Mouse (Mus musculus): ENCODE measurements around the gene Psmc3. TPM values are rescaled to one million over a fixed set of nuclear protein-coding genes. Genes with fewer than 3 reads are reported as not detected.
"Not testable (repeated sequence)": the region's sequence is repeated elsewhere in the genome, so short reads cannot be mapped to it uniquely, and the experiment has no call there.

Psmc3 gene
- polyA plus RNA-seq, 1 experiment, result 435 TPM

GRCm38 (mm10) chr2:91098156-91098555 lies 44.3 kb downstream of the Psmc3 start:
- Histone ChIP-seq H3K27ac (ENCODE audit: control insufficient read depth, insufficient read depth, low read depth, low read length) (no peak overlapping the region), H3K36me3 (ENCODE audit: control insufficient read depth, insufficient read depth, low read length) (no peaks in the 10 kb centered on the region), H3K4me1 (ENCODE audit: control insufficient read depth, insufficient read depth, low read length) (no peaks in the 10 kb centered on the region), H3K27me3 (ENCODE audit: control insufficient read depth, insufficient read depth, low read length) (no peaks in the 10 kb centered on the region), H3K4me3 (ENCODE audit: control insufficient read depth, low read depth, low read length) (no peak overlapping the region)
- no peak for TF ChIP-seq CTCF (IDR thresholded peaks at IDR 0.05; ENCODE audit: control insufficient read depth, insufficient read depth, insufficient replicate concordance, low read depth, low read length)
- TF ChIP-seq POLR2A (IDR thresholded peaks at IDR 0.05; ENCODE audit: control insufficient read depth, low read depth, low read length), result no peak

DNA sequence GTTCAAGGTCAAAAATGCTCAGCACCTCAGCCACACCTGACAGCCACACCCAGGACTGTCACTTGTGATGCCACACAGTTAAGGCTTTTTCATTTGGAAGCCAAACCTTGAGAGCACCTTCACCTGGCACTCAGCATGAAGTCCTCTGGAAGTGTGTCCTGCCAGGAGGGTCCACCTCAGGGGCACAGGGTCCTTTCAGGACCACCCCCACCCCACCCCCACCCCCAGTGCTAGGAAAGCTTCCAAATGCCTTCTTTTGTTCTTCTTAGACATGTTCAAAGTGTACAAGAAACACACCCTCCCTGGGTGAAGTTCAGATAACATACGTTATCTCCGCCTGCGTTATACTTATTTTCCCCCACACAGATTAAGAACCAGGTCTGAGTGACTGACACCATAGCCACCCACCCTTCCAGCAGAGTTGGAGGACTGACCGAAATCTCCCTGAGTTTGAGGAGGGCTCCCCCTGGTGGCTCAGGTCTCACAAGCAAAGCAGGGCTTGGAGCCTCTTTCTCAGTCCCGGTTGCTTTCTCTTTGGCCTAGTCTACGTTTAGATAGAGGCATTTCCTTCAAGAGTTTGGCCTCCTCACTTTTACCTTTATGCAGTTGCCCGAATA lies 47.4 kb downstream of the Psmc3 start:
- Histone ChIP-seq H3K4me3 (ENCODE audit: control insufficient read depth, low read depth, low read length) (no peak overlapping the region), H3K27me3 (ENCODE audit: control insufficient read depth, insufficient read depth, low read length) (no peaks in the 10 kb centered on the region), H3K36me3 (ENCODE audit: control insufficient read depth, insufficient read depth, low read length) (no peaks in the 10 kb centered on the region), H3K4me1 (ENCODE audit: control insufficient read depth, insufficient read depth, low read length) (no peaks in the 10 kb centered on the region), H3K27ac (ENCODE audit: control insufficient read depth, insufficient read depth, low read depth, low read length) (no peak overlapping the region)
- TF ChIP-seq POLR2A (IDR thresholded peaks at IDR 0.05; ENCODE audit: control insufficient read depth, low read depth, low read length) (no peak), CTCF (IDR thresholded peaks at IDR 0.05; ENCODE audit: control insufficient read depth, insufficient read depth, insufficient replicate concordance, low read depth, low read length) (peak; percentile 65; the same call in 1 of the 2 replicates)

GRCm38 (mm10) chr2:91108156-91108555 lies 54.3 kb downstream of the Psmc3 start:
- H3K27me3 ChIP-seq (ENCODE audit: control insufficient read depth, insufficient read depth, low read length), result no peaks in the 10 kb centered on the region
- no peak for TF ChIP-seq CTCF (IDR thresholded peaks at IDR 0.05; ENCODE audit: control insufficient read depth, insufficient read depth, insufficient replicate concordance, low read depth, low read length)
- TF ChIP-seq POLR2A (IDR thresholded peaks at IDR 0.05; ENCODE audit: control insufficient read depth, low read depth, low read length), result no peak
- no peaks in the 10 kb centered on the region for H3K4me1 ChIP-seq (ENCODE audit: control insufficient read depth, insufficient read depth, low read length)
- H3K27ac ChIP-seq (ENCODE audit: control insufficient read depth, insufficient read depth, low read depth, low read length), result no peak overlapping the region
- H3K36me3 ChIP-seq (ENCODE audit: control insufficient read depth, insufficient read depth, low read length), result no peaks in the 10 kb centered on the region
- no peak overlapping the region for H3K4me3 ChIP-seq (ENCODE audit: control insufficient read depth, low read depth, low read length)

GRCm38 (mm10) chr2:91109241-91109640 lies 55.4 kb downstream of the Psmc3 start:
- H3K4me3 ChIP-seq (ENCODE audit: control insufficient read depth, low read depth, low read length), result no peak overlapping the region
- no peaks in the 10 kb centered on the region for H3K36me3 ChIP-seq (ENCODE audit: control insufficient read depth, insufficient read depth, low read length)
- H3K27me3 ChIP-seq (ENCODE audit: control insufficient read depth, insufficient read depth, low read length), result no peaks in the 10 kb centered on the region
- H3K4me1 ChIP-seq (ENCODE audit: control insufficient read depth, insufficient read depth, low read length), result no peaks in the 10 kb centered on the region
- TF ChIP-seq POLR2A (IDR thresholded peaks at IDR 0.05; ENCODE audit: control insufficient read depth, low read depth, low read length) (no peak), CTCF (IDR thresholded peaks at IDR 0.05; ENCODE audit: control insufficient read depth, insufficient read depth, insufficient replicate concordance, low read depth, low read length) (no peak)
- no peak overlapping the region for H3K27ac ChIP-seq (ENCODE audit: control insufficient read depth, insufficient read depth, low read depth, low read length)

DNA sequence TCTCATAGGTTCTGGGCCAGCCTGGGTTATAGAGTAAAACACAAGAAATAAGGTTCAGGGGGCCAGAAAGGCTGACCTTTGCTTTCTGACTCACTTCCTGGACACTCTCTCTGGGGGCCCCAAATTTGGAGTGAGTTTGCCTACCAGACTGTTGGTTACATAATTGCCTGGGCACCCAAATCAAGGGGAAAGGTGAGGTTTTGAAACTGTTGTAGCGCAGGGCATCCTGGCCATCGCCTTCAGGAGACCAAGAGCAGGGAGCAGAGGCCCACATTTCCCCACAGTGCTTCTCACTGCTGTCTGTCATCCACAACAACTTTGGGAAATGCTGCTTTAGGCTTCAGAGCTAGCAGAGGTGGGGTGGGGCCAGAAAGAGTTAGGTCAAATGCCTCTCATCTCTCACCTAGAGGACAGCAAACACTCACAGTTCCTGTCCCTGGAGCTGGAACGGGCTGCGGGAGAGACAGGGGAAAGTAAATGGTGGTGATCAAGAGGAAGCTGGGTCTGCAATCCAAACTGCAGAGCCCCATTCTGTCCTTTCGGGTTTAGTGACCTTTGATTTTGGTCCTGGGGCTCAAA lies 56.1 kb downstream of the Psmc3 start:
- Histone ChIP-seq H3K27ac (ENCODE audit: control insufficient read depth, insufficient read depth, low read depth, low read length) (no peak overlapping the region), H3K36me3 (ENCODE audit: control insufficient read depth, insufficient read depth, low read length) (no peaks in the 10 kb centered on the region), H3K27me3 (ENCODE audit: control insufficient read depth, insufficient read depth, low read length) (no peaks in the 10 kb centered on the region), H3K4me1 (ENCODE audit: control insufficient read depth, insufficient read depth, low read length) (peaks cover 1% of the 10 kb centered on the region), H3K4me3 (ENCODE audit: control insufficient read depth, low read depth, low read length) (no peak overlapping the region)
- TF ChIP-seq POLR2A (IDR thresholded peaks at IDR 0.05; ENCODE audit: control insufficient read depth, low read depth, low read length), result no peak
- TF ChIP-seq CTCF (IDR thresholded peaks at IDR 0.05; ENCODE audit: control insufficient read depth, insufficient read depth, insufficient replicate concordance, low read depth, low read length), result no peak

GRCm38 (mm10) chr2:91110429-91110828 lies 56.6 kb downstream of the Psmc3 start:
- TF ChIP-seq CTCF (IDR thresholded peaks at IDR 0.05; ENCODE audit: control insufficient read depth, insufficient read depth, insufficient replicate concordance, low read depth, low read length) (no peak), POLR2A (IDR thresholded peaks at IDR 0.05; ENCODE audit: control insufficient read depth, low read depth, low read length) (no peak)
- Histone ChIP-seq H3K36me3 (ENCODE audit: control insufficient read depth, insufficient read depth, low read length) (no peaks in the 10 kb centered on the region), H3K4me1 (ENCODE audit: control insufficient read depth, insufficient read depth, low read length) (peaks cover 5% of the 10 kb centered on the region), H3K27me3 (ENCODE audit: control insufficient read depth, insufficient read depth, low read length) (no peaks in the 10 kb centered on the region), H3K4me3 (ENCODE audit: control insufficient read depth, low read depth, low read length) (no peak overlapping the region), H3K27ac (ENCODE audit: control insufficient read depth, insufficient read depth, low read depth, low read length) (no peak overlapping the region)

- H3K36me3 ChIP-seq (ENCODE audit: control insufficient read depth, insufficient read depth, low read length); H3K27me3 ChIP-seq (ENCODE audit: control insufficient read depth, insufficient read depth, low read length); H3K4me1 ChIP-seq (ENCODE audit: control insufficient read depth, insufficient read depth, low read length); H3K27ac ChIP-seq (ENCODE audit: control insufficient read depth, insufficient read depth, low read depth, low read length); H3K4me3 ChIP-seq (ENCODE audit: control insufficient read depth, low read depth, low read length): not testable (repeated sequence)
Observed at GRCm38 (mm10) chr2:91111832-91112231, 58.0 kb downstream of the Psmc3 start.

Measured in testis, adult 2 months (tissue).